Mouse (Mus musculus) cerebellum, adult 8-10 months (tissue): ENCODE data around the gene Col11a2.

Experiments used
- DNase-seq: peaks from one replicate; pipeline ENCODE4 v3.0.0; 2022

Gene Col11a2

GRCm38 (mm10) chr17:34107109-34107867, 68.1 kb downstream of the Col11a2 start:
- no peak for DNase-seq

DNA sequence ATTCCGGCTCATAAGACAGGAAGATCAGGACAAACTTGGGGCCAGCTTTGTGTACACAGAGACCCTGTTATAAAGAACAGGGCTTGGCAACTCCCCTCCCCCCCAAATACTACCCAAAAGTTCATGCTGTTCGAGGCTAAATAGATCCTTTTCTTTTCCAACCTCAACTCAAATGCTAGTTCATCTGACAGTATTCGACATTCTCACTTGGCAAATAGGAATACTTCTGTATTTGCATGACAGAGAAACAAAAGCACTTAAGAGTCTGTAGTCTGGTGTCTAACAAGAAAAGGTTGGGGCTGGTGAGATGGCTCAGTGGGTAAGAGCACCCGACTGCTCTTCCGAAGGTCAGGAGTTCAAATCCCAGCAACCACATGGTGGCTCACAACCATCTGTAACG, 69.2 kb downstream of the Col11a2 start:
- DNase-seq: no peak

GRCm38 (mm10) chr17:34109038-34109805, 70.0 kb downstream of the Col11a2 start:
- no peak for DNase-seq

GRCm38 (mm10) chr17:34109806-34110195, 70.6 kb downstream of the Col11a2 start:
- no peak for DNase-seq

GRCm38 (mm10) chr17:34110309-34110708, 71.1 kb downstream of the Col11a2 start:
- no peak for DNase-seq

- DNase-seq: peak; percentile 6
Measured at GRCm38 (mm10) chr17:34114114-34114513, 74.9 kb downstream of the Col11a2 start.
